Mouse (Mus musculus) regulatory T cell (primary cell): Measurements from ENCODE around the gene Olfr1243.
"Not testable (repeated sequence)": the region's sequence is repeated elsewhere in the genome, so short reads cannot be mapped to it uniquely, and the experiment has no call there.

Experiments used
- in situ Hi-C: fragments of 300-600 bp; cut with MboI, MseI; formaldehyde crosslinking; loops from one replicate; pipeline ENCODE4 v1.15.1; 2025; ENCODE audit warnings: high pct_unique_total_duplicates

Olfr1243 gene

GRCm38 (mm10) chr2:89531387-89531786 is at the start of gene Olfr1243:
Gene Olfr1243 (minus strand): TSS chr2:89531487.
- in situ Hi-C loops = no loop called here

- in situ Hi-C loops = no loop called here
Measured at GRCm38 (mm10) chr2:89578347-89578746, 47.1 kb upstream of the Olfr1243 start, which contains the start of gene Olfr1245. Gene Olfr1245 (minus strand): TSS chr2:89578447.

DNA sequence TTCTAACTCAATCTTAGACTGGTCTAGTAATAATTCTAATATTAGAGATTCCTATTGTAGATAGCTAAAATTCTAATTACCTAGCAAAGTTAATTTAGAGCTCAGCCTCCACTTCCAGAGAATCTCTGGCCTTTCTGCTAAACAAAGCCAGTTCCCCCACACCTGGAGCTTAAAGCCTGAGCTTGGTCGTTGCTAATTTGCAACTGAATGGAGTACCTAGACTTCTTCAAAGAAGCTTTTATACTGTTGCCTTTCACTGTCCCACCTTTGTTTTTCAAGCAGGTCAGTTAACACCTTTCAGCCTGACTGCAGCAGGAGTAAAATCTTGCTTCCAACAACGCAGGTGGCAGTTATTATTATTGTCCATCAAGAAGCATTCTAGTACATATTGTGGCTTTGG is 31.4 kb upstream of the Olfr1243 start:
- in situ Hi-C loops = not testable (repeated sequence)

DNA sequence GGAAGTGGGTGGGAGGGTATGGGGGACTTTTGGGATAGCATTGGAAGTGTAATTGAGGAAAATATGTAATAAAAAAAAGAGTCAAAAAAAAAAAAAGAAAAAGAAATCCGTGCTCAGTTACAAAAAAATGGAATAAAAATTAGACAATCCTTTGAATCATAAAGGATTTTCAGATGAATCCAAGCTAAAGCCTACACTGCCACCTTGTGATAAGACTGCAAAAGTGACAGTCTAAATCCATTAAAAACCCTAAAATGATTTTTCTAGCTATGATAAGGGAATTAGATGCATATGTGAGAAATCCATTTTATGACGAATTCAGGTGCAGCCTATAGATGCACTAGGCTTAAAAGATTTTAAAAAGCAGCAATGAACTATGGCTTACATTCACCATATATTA is 13.2 kb upstream of the Olfr1243 start:
- in situ Hi-C loops = no loop called here

- in situ Hi-C loops = no loop called here
Measured at GRCm38 (mm10) chr2:89539923-89540322, 8.6 kb upstream of the Olfr1243 start.

- in situ Hi-C loops = no loop called here
Measured at GRCm38 (mm10) chr2:89498235-89498634, 33.1 kb downstream of the Olfr1243 start, which contains the start of gene Olfr1242. Gene Olfr1242 (minus strand): TSS chr2:89498335.

DNA sequence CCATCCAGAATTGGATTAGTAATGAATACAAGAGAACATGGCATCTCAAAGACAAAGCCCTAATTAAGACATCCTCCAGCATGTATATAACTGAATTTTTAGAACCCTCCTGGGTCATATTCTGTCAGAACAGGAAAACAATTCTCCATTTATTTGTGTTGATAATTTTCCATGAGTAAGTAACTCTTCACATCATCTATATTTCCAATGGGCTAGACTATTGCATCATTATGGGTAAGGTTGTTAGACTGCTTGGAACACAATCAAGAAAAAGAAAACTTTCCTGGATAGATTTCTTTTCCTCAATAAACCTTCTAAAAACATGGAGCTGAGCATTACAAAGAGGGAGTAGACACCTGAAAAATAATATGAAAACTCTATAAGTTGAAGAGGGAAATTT is 44.3 kb downstream of the Olfr1243 start, which contains the start of gene Olfr1241:
Olfr1241 (minus strand) TSS at position 101 of the 400 bp plus-strand sequence.
- in situ Hi-C loops = no loop called here
